Mouse (Mus musculus) testis, adult 2 months (tissue): ENCODE data around the gene Fndc9.

ENCODE experiments used
- CTCF ChIP-seq: fragments of 200-500 bp; IDR thresholded peaks from 2 replicates; pipeline ENCODE4 v1.5.1; 2012; ENCODE audit warnings: low read depth, mild to moderate bottlenecking, inconsistent platforms, low read length, moderate library complexity; ENCODE audit not compliant: control insufficient read depth, insufficient read depth, insufficient replicate concordance
- POLR2A ChIP-seq: fragments of 200-500 bp; IDR thresholded peaks from 2 replicates; pipeline ENCODE4 v1.6.1; 2012; ENCODE audit warnings: low read depth, mild to moderate bottlenecking, inconsistent platforms, low read length, moderate library complexity; ENCODE audit not compliant: control insufficient read depth

GRCm38 (mm10) chr11:46194175-46194574 is 41.2 kb upstream of the Fndc9 start:
- TF ChIP-seq POLR2A (no peak), CTCF (no peak)
